Mouse (Mus musculus) thymus, adult 2 months (tissue): ENCODE measurements around the gene Ccdc58. TPM values are rescaled to one million over a fixed set of nuclear protein-coding genes. Genes with fewer than 3 reads are reported as not detected.
"Not testable (repeated sequence)": the region's sequence is repeated elsewhere in the genome, so short reads cannot be mapped to it uniquely, and the experiment has no call there.

Experiments
- DNase-seq: peaks from one replicate; pipeline ENCODE4 v3.0.0; 2021
- H3K27ac ChIP-seq: fragments of 200-500 bp; 2 replicates; pipeline ENCODE4 v1.5.1; 2012; ENCODE audit warnings: low read length, control low read depth; ENCODE audit not compliant: control insufficient read depth, insufficient read depth
- H3K27me3 ChIP-seq: fragments of 200-500 bp; 2 replicates; pipeline ENCODE4 v1.6.1; 2012; ENCODE audit warnings: mild to moderate bottlenecking, low read length, moderate library complexity, mixed read lengths; ENCODE audit not compliant: control insufficient read depth, insufficient read depth
- H3K36me3 ChIP-seq: fragments of 200-500 bp; 2 replicates; pipeline ENCODE4 v1.6.1; 2012; ENCODE audit warnings: mild to moderate bottlenecking, low read length, moderate library complexity; ENCODE audit not compliant: control insufficient read depth, insufficient read depth
- H3K4me1 ChIP-seq: fragments of 200-500 bp; replicated peaks from 2 replicates; pipeline ENCODE4 v1.6.1; 2012; ENCODE audit warnings: low read length; ENCODE audit not compliant: control insufficient read depth, insufficient read depth
- H3K4me3 ChIP-seq: fragments of 200-500 bp; 2 replicates; pipeline ENCODE4 v1.5.1; 2012; ENCODE audit warnings: mild to moderate bottlenecking, low read length, control low read depth, moderate library complexity; ENCODE audit not compliant: control insufficient read depth, insufficient read depth
- CTCF ChIP-seq: fragments of 200-500 bp; IDR thresholded peaks from 2 replicates; pipeline ENCODE4 v1.5.1; 2012; ENCODE audit warnings: mild to moderate bottlenecking, control low read depth, low read length, moderate library complexity, borderline replicate concordance; ENCODE audit not compliant: control insufficient read depth, poor library complexity, insufficient read depth; ENCODE audit errors: extremely low read depth
- POLR2A ChIP-seq: fragments of 200-500 bp; IDR thresholded peaks from 2 replicates; pipeline ENCODE4 v1.6.1; 2012; ENCODE audit warnings: mild to moderate bottlenecking, low read length, control low read depth, moderate library complexity; ENCODE audit not compliant: control insufficient read depth, poor library complexity, insufficient read depth; ENCODE audit errors: extremely low read depth
- WGBS: fragments of 180-500 bp; shearing (Covaris S2); methylation state at CpG from one replicate; pipeline ENCODE4 v1.1.7; 2018; 5-methylcytosine and 5-hydroxymethylcytosine counted together
- polyA plus RNA-seq: library from polyadenylated mRNA; depleted of rRNA; stranded (reverse); fragments of >200 nt; gene quantifications from 2 replicates; pipeline ENCODE4 v1.2.3, GENCODE M21; 2012; rRNA removed

The Ccdc58 gene
- polyA plus RNA-seq, result 7.2 and 7.6 TPM in 2 replicates

DNA sequence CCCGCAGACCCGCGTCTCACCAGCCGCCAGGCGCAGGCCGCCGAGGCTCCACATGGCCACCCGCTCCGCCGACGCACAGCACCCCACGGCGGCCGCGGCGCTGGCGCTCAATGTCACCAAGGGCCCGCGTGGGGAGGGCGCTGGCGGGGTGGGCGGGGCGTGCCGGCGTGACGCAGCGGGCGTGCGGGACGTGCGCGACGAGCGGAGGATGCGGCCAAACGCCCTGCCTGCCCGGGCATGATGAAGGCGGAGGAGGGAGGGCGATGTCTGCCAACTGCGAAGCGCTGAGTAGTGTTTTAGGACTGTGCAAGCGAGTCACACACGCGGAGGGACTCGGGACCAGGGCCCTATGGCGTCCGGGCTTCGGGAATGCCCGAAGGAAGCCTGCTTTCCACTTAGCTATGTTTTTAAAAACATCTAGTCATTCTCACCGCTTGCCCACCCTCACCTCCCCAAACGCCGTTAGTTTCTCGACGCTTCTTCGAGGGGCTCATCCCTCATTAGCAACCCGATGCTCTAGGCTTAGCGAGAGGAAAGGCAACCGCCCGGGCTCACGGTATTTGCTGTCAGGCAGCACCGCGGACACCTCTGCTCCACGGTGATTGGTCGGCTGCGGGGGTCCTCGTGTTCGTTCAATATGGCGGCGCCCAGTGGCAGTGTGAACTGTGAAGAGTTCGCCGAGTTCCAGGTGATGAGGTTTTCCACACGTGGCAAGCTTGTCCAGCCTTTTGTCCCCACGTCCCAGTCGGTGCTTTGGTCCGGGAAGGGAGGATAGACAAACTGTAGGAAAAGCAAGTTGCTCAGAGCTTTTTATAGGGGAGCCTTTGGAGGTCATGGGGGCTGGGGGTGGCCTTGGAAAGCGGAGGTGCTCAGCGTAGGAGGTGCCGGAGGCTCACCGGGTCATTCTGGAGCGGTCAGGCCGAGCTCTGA, at the start of gene Ccdc58, which contains the start of gene Fam162a:
Ccdc58 (plus strand) TSS at position 236 of the 930 bp plus-strand sequence.
Fam162a (minus strand) TSS at position 145 of the 930 bp plus-strand sequence.
- no peaks in the 10 kb centered on the region for H3K36me3 ChIP-seq
- H3K27ac ChIP-seq, result peak within 1 kb of the TSS; percentile 96
- WGBS, result under 1% methylated on average over 81 of the region's 81 CpGs
- peak within 1 kb of the TSS; percentile 78 for H3K4me3 ChIP-seq
- peak; percentile 90 for DNase-seq
- TF ChIP-seq POLR2A, result peak; percentile 95
- TF ChIP-seq CTCF, result peak; percentile 20; the same call in 1 of the 2 replicates
- H3K27me3 ChIP-seq, result no peaks in the 10 kb centered on the region
- peaks cover 4% of the 10 kb centered on the region; the same call in 1 of the 2 replicates for H3K4me1 ChIP-seq

DNA sequence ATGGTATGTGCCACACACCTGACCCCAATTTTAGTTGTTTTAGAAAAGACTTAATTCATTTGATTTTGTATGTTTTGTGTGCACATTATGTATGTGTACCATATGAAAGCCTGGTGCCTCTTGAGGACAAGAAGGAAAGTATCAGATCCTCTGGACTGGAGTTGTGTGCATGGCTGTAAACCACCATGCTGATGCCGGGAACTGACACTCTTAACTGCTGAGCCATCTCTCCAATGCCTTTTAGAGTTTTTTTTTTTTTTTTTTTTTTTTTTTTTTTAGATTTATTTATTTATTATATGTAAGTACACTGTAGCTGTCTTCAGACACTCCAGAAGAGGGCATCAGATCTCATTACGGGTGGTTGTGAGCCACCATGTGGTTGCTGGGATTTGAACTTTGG, 43.4 kb upstream of the Ccdc58 start:
- H3K27me3 ChIP-seq, DNase-seq, H3K4me1 ChIP-seq, H3K27ac ChIP-seq, H3K4me3 ChIP-seq: not testable (repeated sequence)
- WGBS, result 98% methylated on average over 2 of the region's 2 CpGs
- H3K36me3 ChIP-seq, result peaks cover 28% of the 10 kb centered on the region

DNA sequence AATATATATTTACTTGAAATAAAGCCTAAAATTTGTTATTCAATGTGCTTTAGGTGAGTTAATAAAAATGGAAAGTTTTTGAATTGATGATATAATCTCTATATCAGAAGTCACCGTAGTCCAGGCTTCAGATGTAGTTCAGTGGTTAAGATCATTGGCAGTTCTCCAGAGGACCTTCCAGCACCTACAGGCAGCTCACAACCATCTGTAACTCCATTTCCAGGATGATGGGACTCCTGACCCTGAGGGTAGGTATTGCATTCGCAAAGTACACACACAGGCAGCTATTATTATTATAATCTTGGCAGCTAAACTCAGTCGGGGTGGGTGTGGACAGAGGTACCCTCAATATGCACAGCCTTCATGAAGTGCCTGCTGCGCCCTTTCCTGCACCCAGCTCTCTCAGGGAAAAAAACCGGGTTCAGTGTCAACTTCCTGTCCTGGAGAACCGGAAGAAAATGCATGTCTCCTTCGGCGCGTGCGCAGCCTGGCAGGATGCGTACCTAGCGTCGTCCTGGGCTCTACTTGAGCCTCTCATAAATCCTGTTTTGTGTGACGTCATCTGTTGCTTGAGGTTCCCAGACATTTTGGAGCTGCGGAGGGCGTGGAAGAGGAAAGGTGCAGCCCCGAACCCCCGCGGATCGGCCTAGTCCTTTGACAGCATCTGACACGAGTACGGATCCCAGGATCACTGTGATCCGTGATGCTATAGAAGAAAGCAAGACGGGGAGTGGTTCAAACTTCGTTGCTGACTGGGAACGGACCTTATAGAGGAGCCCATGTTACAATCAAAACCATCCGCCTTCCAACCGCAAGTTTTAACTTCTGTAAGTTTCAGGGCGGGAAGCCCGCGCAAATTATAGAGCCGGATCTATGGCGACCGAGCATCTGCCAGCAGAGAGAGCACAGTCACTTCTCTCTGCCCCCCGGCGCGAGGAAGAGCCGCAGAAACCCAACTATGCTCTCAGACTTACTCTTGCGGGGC, 30.6 kb upstream of the Ccdc58 start, which contains the start of gene Wdr5b:
Wdr5b (plus strand) TSS at position 551 of the 985 bp plus-strand sequence.
- Histone ChIP-seq H3K27ac (peak within 1 kb of the TSS; percentile 36), H3K4me1 (peaks cover 4% of the 10 kb centered on the region), H3K36me3 (no peaks in the 10 kb centered on the region), H3K27me3 (no peaks in the 10 kb centered on the region), H3K4me3 (peak within 1 kb of the TSS; percentile 77)
- under 1% methylated on average over 39 of the region's 39 CpGs for WGBS
- DNase-seq, result peak; percentile 89
- TF ChIP-seq POLR2A (peak; percentile 42; the same call in 1 of the 2 replicates), CTCF (0 out of 2 replicates have a peak, but pooled peaks have one; percentile 27)

DNA sequence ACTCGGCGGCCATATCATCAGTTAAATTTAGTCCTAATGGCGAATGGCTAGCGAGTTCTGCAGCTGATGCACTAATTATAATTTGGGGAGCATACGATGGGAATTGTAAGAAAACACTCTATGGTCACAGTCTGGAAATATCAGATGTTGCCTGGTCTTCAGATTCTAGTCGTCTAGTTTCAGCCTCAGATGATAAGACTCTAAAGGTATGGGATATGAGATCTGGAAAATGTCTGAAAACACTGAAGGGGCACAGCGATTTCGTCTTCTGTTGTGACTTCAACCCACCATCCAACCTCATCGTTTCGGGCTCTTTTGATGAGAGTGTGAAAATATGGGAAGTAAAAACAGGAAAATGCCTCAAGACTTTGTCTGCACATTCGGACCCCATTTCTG, 29.9 kb upstream of the Ccdc58 start:
- Histone ChIP-seq H3K36me3 (no peaks in the 10 kb centered on the region), H3K27me3 (no peaks in the 10 kb centered on the region), H3K4me1 (peaks cover 4% of the 10 kb centered on the region), H3K4me3 (peak overlapping the region; percentile 77), H3K27ac (peak overlapping the region; percentile 36)
- WGBS, result 12% methylated on average over 11 of the region's 11 CpGs
- TF ChIP-seq CTCF, result no peak
- no peak for TF ChIP-seq POLR2A
- DNase-seq, result no peak

DNA sequence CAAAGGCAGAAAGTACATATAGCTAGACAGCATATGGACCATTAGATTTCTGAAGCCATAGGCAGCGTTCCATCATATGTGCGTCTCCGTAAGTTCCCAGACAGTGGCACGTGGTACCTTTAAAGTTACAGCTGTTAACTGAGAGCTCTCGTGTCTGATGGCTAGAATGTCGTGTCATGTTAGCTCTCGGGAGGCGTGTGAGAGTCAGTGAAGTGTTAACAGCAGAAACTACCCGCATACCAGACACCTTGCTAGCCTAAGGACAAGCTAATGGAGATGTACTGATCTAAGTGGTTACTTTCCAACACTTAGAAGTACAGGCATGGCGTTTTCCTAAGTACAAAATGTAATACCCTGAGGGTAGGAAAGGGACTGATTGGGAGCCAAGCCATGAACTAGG, 28.4 kb upstream of the Ccdc58 start:
- no peak overlapping the region for H3K4me3 ChIP-seq
- TF ChIP-seq POLR2A, result no peak
- no peak for TF ChIP-seq CTCF
- DNase-seq, result no peak
- no peaks in the 10 kb centered on the region for H3K27me3 ChIP-seq
- peaks cover 4% of the 10 kb centered on the region for H3K4me1 ChIP-seq
- H3K27ac ChIP-seq, result no peak overlapping the region
- WGBS, result 94% methylated on average over 10 of the region's 10 CpGs
- no peaks in the 10 kb centered on the region for H3K36me3 ChIP-seq

DNA sequence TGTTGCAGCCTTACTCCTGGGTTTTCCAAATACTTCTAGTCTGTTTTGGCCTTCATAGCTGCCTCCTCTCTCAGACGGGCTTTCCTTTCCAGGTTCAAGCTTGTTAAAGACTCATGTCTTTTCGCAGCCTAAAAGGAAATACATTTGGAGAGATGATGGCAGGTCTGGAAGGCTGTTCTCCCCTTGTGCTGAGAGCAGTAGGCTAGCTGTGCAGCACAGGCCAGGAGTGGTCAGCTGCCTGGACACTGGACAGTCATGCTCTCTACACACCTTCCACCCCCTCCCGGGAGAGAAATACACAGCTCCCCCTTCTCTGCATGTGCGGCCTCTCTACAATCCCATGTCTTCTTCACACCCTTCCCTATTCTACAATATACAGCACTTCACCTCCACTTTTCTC, 27.5 kb upstream of the Ccdc58 start:
- H3K4me1 ChIP-seq, result peaks cover 4% of the 10 kb centered on the region
- TF ChIP-seq CTCF (no peak), POLR2A (no peak)
- peaks cover 6% of the 10 kb centered on the region for H3K36me3 ChIP-seq
- no peak overlapping the region for H3K4me3 ChIP-seq
- H3K27ac ChIP-seq, result no peak overlapping the region
- WGBS, result 95% methylated on average over 4 of the region's 4 CpGs
- DNase-seq, result no peak
- no peaks in the 10 kb centered on the region for H3K27me3 ChIP-seq
